Mouse (Mus musculus) small intestine, adult 2 months (tissue): ENCODE data around the gene Plk2.

Experiments
- CTCF ChIP-seq: fragments of 200-500 bp; IDR thresholded peaks from 2 replicates; pipeline ENCODE4 v1.5.1; 2012; ENCODE audit warnings: low read depth, mild to moderate bottlenecking, control low read depth, inconsistent platforms, low read length, moderate library complexity, mixed read lengths; ENCODE audit not compliant: insufficient replicate concordance, insufficient read length; ENCODE audit errors: extremely low read depth
- POLR2A ChIP-seq: fragments of 200-500 bp; IDR thresholded peaks from 2 replicates; pipeline ENCODE4 v1.6.1; 2012; ENCODE audit warnings: low read depth, mild to moderate bottlenecking, control low read depth, inconsistent platforms, low read length, moderate library complexity

GRCm38 (mm10) chr13:110401877-110402276, 7.0 kb downstream of the Plk2 start:
- TF ChIP-seq CTCF (no peak), POLR2A (no peak)
